11 mouse cellular contexts compared by ENCODE assay signal in the genomic region with DNA sequence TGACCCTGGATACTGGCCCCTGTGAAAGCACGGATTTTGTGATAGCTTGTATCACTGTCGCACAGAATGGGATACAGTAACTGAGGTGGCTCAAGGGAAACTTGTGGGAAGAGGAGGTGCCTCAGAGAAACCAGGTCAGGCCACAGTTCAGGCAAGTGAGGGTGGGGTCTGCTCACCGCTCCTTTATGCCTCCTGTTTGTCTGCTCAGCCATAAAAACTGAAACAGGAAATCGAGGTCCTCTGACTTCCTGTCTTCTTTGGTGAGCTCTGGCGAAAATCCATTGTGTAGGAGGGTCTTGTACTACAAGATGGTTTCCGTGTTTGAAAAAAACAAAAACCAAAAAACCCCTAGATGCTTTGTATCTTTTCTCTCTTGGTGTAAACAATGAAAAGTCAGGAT. TPM values are rescaled to one million over a fixed set of nuclear protein-coding genes. Genes with fewer than 3 reads are reported as not detected.
A peak's percentile ranks its signal among the peaks of the same experiment; 100 is the strongest.
DNase-seq lines count a peak whose midpoint lies in the region; ATAC-seq and TF ChIP-seq lines count a peak whose summit lies in the region.
"Had no signal": no experiment of that assay in that cellular context is flagged by ENCODE, and none has a peak within 500 bp of the region (broad histone marks: within the 10 kb centered on the region; RNA-seq: fewer than 3 reads in every experiment).

No protein-coding gene starts in this region.

- no peak overlapping the region for H3K9ac ChIP-seq in kidney, embryonic 14.5 days (ENCODE audit: low read depth, low read length)
- no peak overlapping the region for H3K9ac ChIP-seq in forebrain, embryonic 13.5 days

- H3K4me1 ChIP-seq in kidney, embryonic 14.5 days (ENCODE audit: control insufficient read depth, insufficient read depth, low read length) = peaks cover 8% of the 10 kb centered on the region; the same call in 1 of the 2 replicates
- H3K4me1 ChIP-seq in megakaryocyte, embryonic 14.5 days = peaks cover 34% of the 10 kb centered on the region
- no peaks in the 10 kb centered on the region for H3K4me1 ChIP-seq in forebrain, embryonic 13.5 days
- no peaks in the 10 kb centered on the region for H3K4me1 ChIP-seq in kidney, adult 2 months (ENCODE audit: control insufficient read depth, insufficient read depth, low read length)

- TF ChIP-seq POLR2A in kidney, adult 2 months (IDR thresholded peaks at IDR 0.05; ENCODE audit: low read depth, low read length) = no peak

- H3K9me3 ChIP-seq in kidney, embryonic 14.5 days (ENCODE audit: control insufficient read depth, low read length) = no peaks in the 10 kb centered on the region
- 0 out of 2 replicates have a peak, but pooled peaks cover 7% of the 10 kb centered on the region for H3K9me3 ChIP-seq in megakaryocyte, embryonic 14.5 days
- 0 out of 2 replicates have a peak, but pooled peaks cover 4% of the 10 kb centered on the region for H3K9me3 ChIP-seq in forebrain, embryonic 13.5 days (replicated peaks)
- H3K9me3 ChIP-seq: G1E had no signal

- no peak for TF ChIP-seq CTCF in kidney, adult 2 months (conservative IDR thresholded peaks at IDR 0.05; ENCODE audit: insufficient read depth, insufficient read length, low read depth, low read length)

- 0 out of 2 replicates have a peak, but pooled peaks have one; percentile 36 for ATAC-seq in kidney, embryonic 14.5 days (ENCODE audit: low FRiP score, low TSS enrichment)
- ATAC-seq in inflammation-experienced regulatory T-cells, adult 6 months = peak; percentile 78
- no peak for ATAC-seq in forebrain, embryonic 13.5 days

- H3K27me3 ChIP-seq in kidney, embryonic 14.5 days (ENCODE audit: control insufficient read depth, insufficient read depth, low read length) = no peaks in the 10 kb centered on the region
- peaks cover 4% of the 10 kb centered on the region for H3K27me3 ChIP-seq in megakaryocyte, embryonic 14.5 days (replicated peaks)
- H3K27me3 ChIP-seq in forebrain, embryonic 13.5 days = no peaks in the 10 kb centered on the region
- H3K27me3 ChIP-seq in kidney, adult 2 months (replicated peaks; ENCODE audit: control insufficient read depth, insufficient read depth, low read length) = no peaks in the 10 kb centered on the region

- H3K4me3 ChIP-seq in kidney, embryonic 14.5 days (ENCODE audit: low read length) = no peak overlapping the region
- peak overlapping the region; percentile 81 for H3K4me3 ChIP-seq in megakaryocyte, embryonic 14.5 days (replicated peaks)
- H3K4me3 ChIP-seq in forebrain, embryonic 13.5 days = no peak overlapping the region
- H3K4me3 ChIP-seq in kidney, adult 2 months (ENCODE audit: insufficient read depth, low read depth, low read length) = no peak overlapping the region

- H3K4me2 ChIP-seq in kidney, embryonic 14.5 days (replicated peaks; ENCODE audit: low read depth, low read length) = no peak overlapping the region
- H3K4me2 ChIP-seq in forebrain, embryonic 13.5 days = no peak overlapping the region
- H3K4me2 ChIP-seq: midbrain, embryonic 11.5 days had no signal

- WGBS in kidney, embryonic 14.5 days = 35% methylated on average over 6 of the region's 6 CpGs
- WGBS in forebrain, embryonic 13.5 days = 83% methylated on average over 6 of the region's 6 CpGs
- 34% methylated on average over 6 of the region's 6 CpGs for WGBS in kidney, adult 2 months

- H3K27ac ChIP-seq in kidney, embryonic 14.5 days (ENCODE audit: low read depth, low read length) = peak overlapping the region; percentile 31; the same call in 1 of the 2 replicates
- no peak overlapping the region for H3K27ac ChIP-seq in forebrain, embryonic 13.5 days
- no peak overlapping the region for H3K27ac ChIP-seq in kidney, adult 2 months (ENCODE audit: insufficient read depth, low read depth, low read length)

- no peaks in the 10 kb centered on the region for H3K36me3 ChIP-seq in kidney, embryonic 14.5 days (ENCODE audit: control insufficient read depth, insufficient read depth, low read length)
- H3K36me3 ChIP-seq in megakaryocyte, embryonic 14.5 days (replicated peaks; ENCODE audit: low read length) = no peaks in the 10 kb centered on the region
- no peaks in the 10 kb centered on the region for H3K36me3 ChIP-seq in forebrain, embryonic 13.5 days (ENCODE audit: poor library complexity, severe bottlenecking)
- H3K36me3 ChIP-seq in kidney, adult 2 months (ENCODE audit: control insufficient read depth, insufficient read depth, low read length) = no peaks in the 10 kb centered on the region
- H3K36me3 ChIP-seq: G1E had no signal

- no peak for DNase-seq in kidney, adult 11 months
- DNase-seq in MEL-GATA-1-ER (ENCODE audit: extremely low read depth, low read depth) = peak; percentile 39
- DNase-seq in kidney, adult 2 months = no peak
- no peak for DNase-seq in adrenal gland, postnatal 10 days
- DNase-seq: kidney, adult 8-10 months had no signal

RNA-seq across cellular contexts. Expression of a gene that starts 42.9 kb away (rescaled TPM):
- 25.1 and 26.0 TPM in 2 replicates for polyA plus RNA-seq in kidney, embryonic 14.5 days (2014; fragmentation: Nextera tagmentation; extraction: Ambion mirVana)
- polyA plus RNA-seq in inflammation-experienced regulatory T-cells, adult 6 months (2017; shearing (Covaris generic)) = 100 to 1,000 TPM; 136 to 203 (median 170) TPM
- 1.4 TPM in 1 of 2 replicates, not detected in the other for polyA plus RNA-seq in megakaryocyte, embryonic 14.5 days (2012; ENCODE audit: insufficient read depth, low replicate concordance)
- polyA plus RNA-seq in forebrain, embryonic 13.5 days (2015; fragmentation: Nextera tagmentation; extraction: Ambion mirVana) = 6.3 and 8.8 TPM in 2 replicates
- 2.4 and 5.1 TPM in 2 replicates for polyA plus RNA-seq in kidney, adult 2 months (2012; rRNA removed)
- 1 to 10 TPM; 7.6 to 8.4 TPM for total RNA-seq in adrenal gland, postnatal 10 days (2021)
- total RNA-seq: G1E had no signal
- polyA plus RNA-seq: G1E had no signal
